Mouse (Mus musculus): ENCODE results near the gene Mapk11.
A peak's percentile ranks its signal among the peaks of the same experiment; 100 is the strongest.

Gene Mapk11

DNA sequence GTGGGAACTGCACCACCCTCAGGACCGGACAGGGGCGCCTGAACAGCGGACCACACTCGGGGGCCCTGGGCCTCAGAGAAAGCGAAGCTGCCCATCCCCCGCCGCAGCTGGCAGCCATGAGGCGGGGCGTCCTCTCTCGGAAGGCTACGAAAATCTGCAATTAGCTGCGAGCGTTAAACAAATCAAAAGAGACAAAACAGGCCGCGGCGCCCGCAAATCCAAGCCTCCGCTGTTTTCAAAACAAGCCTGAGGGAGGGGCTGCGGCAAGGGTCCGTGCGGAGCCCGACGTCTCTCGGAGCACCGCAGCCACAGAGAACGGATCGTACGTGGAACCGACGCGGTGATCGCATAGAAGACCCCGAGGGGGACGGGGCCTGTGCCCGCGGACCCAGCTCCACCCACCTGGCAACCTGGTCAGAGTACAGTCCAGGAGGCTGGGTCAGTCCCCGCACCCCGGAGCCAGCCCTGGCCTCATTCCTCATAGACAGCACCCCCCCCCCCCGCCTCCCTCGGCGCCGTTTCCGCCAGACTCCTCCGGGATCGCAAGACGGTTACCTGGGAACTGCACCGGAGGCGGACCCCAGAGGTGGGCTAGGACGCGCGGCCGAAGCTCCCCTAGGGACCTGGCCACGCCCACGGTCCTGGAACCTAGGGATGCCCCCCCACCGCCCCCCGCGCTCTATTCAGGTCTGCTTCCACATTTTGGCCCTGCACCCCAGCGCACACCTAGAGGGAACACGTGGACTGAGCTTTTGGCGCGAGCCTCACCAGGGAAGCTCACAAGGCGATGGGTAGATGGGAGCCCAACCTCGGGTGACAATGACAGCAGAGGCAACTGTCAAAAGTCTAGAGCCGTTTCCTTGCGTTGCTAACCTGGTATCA, 23.8 kb upstream of the Mapk11 start:
- peak; percentile 78 to 92 for DNase-seq

DNA sequence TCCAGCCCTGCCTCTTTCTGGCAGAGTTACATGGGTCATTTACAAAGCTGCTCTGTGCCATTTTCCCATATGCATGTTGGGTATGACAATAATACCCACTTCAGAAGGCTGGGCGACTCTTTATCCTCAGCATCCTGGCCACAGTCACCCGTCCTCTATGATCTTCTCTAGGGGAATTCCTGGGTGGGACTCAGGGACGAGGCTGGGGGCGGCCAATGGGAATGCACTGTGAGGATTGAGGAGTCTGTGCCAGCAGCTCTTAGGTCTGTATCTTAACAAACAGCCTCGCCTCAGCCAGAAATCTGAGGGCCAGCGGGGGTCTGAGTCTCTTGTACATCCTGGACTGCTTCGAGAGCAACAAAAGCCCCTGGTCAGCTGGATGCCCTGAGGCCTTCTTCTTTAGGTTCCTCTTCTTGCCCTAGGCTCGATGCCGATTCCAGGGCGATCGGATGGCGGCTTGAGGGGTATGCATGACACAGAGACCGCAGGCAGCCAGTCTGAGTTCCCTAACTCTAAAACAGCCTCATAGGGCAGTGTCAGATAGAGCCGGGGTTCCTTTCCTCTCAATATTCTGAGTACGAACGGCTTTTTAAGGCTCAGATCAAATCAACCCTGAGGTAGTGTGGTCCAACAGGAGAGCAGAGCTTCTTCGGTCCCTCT, 23.0 kb upstream of the Mapk11 start:
- DNase-seq: no peak

DNA sequence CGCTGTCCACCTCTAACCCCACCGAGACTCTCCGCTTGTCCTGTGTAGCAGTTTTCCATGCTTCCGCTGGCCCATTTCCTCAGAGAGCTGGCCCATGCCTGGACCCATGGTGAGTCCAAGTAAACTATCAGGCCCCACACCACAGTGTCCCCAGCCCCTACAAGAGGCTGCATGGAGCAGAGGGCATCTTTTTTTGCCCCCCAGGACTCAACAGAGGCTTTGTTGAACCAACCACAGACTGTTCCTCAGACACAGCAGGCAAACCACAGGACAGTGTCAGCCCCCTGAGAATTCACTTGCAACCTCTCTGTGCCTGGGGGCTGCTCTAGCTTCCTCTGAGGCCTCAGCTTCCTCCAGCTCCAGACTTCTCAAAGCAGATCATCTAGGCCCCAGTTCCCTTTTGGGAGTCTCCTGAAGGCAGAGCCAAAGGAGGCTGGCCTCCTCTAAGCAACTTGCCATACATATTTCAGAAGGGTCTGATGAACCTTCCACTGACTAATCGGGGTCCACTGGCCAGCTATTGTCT, 22.2 kb upstream of the Mapk11 start:
- no peak for DNase-seq

DNA sequence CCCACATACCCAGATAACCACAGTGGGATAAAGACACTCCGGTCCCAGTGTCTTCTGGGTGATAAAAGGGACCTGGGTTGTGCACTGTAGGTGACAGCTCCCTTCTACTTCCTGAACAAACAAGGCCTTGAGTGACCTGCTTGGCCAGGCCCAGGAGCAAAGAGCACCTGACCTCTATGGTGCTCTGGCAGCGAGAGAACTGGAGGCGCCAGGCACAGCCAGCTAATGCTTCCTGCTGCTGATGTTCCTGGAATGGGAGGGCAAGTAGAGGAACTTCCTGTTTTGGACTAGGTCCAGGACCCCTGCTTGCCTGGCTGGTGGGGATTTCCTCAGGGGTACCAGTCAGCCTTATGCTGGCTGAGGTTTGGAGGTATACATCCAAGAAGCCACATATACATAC, 20.7 kb upstream of the Mapk11 start:
- peak; percentile 73 to 91 for DNase-seq

DNA sequence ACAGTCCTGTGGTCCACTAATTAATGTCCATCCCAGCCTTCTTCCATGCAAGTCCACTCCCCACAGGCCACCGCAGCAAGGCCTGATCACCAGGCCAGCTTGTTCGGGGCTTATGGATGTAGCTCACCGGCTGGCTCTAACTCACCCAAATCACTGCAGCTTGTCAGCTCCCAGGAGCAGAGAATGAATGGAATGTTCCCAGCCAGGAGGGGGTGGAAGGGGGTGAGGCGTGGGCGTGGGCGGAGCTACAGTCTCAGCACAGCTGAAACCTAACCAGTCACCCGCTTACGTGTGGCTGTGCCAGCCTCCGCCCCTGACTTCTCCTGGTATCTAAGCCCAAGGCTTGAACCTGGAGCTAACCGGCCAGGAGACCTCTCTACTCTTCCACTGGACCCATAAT, 20.0 kb upstream of the Mapk11 start:
- peak; percentile 94 to 96 for DNase-seq

DNA sequence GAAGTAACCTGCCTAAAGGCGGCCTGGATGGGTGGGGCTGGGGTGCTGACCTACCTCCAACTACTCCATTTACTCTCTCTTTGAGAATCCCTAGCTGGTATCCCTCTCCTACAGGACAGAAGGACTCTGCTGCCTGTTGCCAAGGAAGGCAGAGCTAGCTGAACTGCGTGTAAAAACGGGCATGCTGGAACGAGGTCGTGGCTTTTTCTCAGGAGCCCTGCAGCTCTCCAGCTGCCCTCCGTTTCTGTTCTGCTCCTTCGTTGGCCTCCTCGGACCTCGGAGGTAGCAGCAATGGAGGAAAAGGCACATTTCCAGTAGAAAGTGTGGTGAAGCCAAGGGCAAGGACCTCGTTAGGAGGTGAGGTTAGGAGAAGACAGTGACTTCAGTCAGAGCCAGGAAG, 19.5 kb upstream of the Mapk11 start:
- no peak for DNase-seq

DNA sequence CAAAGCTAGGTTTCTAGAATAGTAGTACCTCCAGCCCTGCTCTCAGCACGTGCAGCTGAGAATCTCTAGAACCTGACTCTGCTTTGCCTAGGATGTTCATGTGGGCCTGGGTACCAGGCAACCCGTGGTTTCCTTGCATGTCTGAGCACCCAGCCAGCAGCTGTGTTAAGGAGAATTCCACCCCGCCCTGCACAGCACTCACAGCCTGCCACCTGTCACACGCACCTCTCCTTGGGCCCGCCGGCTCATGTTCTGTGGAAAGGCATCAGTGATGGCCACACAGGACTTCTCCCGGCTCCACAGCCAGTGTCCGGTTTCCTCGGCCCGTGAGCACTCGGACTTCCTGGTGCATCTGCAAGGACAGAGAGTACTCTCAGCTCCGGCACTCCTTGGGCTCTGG, 16.1 kb upstream of the Mapk11 start:
- no peak for DNase-seq

DNA sequence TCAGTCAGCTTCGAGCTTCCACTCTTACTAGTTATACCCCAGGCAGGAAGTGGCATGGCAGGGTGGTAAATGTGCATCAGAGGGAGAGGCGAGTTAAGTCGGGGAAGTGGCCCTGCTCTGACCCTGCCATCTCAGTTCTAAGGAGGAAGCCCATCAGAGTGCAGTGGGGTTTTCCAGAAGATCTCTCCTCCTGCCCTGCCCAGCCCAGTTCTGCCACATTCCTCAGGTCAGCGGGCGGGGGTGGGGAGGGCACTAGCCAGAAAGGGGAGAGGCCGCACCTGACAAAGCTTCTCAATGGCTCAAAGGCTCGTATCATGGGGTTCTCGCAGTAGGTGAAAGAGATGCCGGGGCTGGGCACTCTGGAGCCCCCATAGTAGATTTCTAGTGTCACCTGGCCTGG, 12.0 kb upstream of the Mapk11 start:
- no peak for DNase-seq

DNA sequence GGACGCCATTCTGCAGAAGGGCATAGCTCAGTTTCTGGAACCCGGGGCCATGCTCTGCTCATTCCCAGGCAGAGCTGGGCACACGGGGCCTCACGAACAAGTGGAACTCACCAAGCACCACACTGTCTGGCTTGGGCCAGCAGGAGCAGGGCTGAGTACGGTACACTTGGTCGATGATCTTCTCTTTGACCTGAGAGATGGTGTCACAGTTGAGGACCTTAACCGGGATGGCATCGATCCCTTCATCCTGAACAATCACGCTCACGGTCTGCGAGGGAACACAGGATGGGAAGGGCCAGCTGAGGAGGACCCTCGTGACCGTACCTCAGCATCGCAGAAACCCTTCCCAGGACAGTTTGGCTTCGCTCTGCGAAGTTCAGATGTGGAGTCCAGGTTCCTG, 9.1 kb upstream of the Mapk11 start:
- DNase-seq: no peak

DNA sequence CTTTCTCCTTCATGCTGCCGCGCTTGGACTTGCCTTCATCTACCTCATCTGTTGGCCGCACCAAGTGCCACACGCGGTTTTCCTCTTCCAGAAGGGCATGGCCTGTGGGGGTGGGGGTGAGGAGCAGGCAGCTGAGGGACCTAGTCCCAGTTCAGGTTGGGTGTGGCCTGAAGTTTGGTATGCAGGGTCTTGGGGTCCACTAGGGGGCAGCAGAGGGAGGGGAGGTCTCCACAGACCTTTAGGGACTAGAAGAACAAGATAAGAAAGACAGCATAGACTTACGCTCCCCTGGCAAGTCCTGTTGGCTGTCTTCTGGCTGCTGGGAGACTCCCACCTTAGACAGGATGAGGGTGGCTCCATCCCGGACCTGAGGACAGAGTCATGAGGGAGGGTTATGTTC, 8.5 kb upstream of the Mapk11 start:
- peak; percentile 85 for DNase-seq

DNA sequence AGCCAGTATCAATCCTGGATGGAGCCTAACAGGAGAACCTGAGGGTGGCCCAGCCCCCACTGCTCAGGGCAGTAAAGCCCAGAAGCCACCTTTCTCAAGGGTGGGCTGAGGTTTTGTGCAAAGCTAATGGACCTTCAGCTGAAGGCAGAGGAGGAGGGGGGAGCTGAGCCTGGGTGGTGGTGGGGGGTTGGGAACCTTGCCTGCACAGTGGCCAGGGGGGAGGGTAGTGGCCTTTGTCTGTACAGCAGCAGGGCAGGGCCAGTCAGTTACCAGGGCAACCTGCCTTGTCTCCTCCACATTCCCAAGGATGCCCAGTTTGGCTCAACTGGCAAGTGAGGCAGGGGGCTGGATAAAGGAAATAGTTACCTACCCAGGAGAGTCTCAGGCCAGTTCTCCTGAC, 2.9 kb upstream of the Mapk11 start:
- DNase-seq: no peak

DNA sequence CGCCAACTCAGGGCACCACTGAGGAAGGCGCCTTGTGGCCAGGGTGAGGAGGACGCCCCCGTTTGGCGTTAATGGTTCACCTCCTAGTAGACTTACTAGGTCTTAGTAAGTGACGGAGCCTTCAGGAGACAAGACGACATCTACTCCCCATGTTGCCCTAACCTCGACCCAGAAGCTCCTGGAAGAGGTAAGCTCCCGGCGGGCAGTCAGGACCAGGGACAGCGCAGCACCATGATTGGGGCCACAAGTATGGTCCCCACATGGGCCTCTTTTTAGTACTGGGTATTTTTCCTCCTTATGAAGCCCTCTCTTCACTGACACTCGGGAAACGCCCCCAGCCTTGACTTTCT, 588 bp upstream of the Mapk11 start:
- DNase-seq: peak in 1 of 2 experiments; percentile 51

DNA sequence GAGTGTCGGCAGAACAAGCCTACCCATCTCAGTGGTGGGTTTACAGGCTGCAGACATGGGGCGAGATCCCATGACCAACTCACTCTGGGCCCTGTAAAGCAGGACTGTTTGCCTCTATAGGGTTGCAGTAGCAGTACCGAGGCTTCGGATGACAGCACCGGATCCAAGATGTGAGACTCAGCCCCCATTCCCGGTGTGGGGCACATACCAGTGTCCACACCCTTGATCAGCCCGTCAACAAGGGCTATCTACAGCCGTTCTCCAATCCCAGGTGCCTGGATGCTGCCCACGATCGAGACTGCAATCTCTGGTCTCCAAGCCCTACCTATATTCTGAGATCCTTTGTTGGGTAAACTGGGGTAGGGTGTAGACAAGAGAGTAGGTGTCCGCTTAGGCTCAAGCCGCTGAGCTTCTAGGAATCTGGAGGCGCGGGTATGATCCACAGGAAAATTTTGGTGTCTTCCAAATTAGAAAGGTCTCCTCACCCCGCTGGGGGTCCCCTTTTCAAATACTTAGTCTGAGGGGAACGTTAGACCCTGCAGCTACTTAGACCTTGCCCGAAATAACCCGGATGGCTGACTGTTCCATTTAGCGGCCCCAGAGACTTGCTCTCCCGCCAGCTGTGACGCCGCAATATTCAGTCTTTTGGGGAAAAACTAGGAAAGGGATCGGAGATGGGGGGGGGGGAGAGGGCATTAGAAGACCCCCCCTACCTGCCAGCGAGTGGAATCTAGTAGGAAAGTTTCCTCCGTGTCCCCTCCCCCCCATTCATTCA, 745 bp downstream of the Mapk11 start:
- no peak for DNase-seq

DNA sequence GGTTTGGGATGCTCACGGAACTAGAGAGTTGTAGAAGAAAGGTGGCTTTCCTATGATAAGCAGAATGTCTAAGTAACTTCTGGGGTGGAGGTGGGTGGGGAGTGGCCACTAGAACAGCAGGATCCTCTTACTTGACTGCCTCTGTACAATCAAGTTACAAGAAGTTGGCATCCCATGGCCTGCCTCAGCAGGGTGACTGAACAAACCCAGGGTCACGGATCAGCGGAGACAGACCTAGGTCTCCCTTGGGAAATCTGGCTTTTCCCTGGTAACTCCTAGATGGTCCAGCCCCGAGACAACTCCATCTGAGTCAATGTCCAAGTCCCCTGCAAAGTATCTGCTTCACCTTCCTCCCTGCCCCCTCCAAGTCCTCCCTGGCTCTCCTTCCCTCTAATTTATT, 1.5 kb downstream of the Mapk11 start:
- DNase-seq: peak; percentile 27 to 61

DNA sequence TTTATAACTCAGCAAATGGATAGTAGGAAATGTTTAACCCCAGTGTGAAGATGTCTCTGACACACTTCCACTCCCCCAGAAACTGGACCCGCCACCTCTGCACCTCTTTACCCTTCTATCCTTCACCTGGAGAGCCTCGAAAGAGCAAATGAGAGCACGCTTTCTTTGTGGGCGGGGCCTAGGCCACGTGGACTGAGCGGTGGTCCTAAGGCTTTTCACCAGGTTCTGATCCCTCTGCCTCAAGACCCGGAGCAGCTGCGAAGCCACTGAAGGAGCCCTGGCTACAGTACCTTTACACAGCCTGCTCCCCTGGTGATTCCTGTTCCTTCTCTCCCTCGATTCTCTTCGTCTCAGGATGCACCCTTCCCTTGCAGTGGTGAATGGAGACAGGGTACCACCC, 2.0 kb downstream of the Mapk11 start:
- no peak for DNase-seq

DNA sequence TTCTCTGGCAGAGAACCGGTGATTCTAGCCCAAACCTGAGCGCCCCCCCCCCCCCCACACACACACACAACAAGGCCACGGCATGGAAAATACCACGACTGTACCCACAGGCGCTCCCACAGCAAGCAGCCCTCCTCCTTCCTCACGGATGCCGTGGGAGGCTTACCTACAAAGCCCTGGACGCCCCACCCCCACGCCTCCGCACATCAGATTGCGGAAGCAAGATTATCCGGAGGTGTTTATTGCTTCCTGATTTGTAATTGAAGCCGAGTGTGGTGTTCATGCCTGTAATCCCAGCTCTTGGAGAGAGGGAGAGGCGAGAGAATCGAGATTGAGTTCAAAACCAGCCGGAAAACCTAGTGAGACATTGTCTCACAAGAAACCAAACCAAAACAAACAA, 2.4 kb downstream of the Mapk11 start:
- peak; percentile 58 to 61 for DNase-seq

DNA sequence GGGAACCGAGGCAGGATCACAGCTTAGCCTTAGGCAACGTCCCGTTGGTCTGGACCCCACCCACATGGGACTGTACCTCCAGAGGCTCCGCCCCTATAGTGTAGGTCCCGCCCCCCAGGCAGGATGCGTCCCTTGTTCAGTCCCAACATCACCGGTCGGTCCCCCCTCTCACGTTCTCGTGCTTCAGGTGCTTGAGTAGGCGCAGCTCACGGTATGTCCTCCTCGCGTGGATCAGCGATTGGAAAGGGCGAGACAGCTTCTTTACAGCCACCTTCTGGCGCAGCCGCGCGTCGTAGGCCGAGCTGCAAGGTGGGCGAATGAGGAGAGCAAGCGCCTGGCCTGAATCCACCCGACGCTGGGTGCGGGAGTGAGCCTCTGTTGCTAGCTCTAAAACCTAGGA, 2.9 kb downstream of the Mapk11 start:
- peak; percentile 56 to 77 for DNase-seq

DNA sequence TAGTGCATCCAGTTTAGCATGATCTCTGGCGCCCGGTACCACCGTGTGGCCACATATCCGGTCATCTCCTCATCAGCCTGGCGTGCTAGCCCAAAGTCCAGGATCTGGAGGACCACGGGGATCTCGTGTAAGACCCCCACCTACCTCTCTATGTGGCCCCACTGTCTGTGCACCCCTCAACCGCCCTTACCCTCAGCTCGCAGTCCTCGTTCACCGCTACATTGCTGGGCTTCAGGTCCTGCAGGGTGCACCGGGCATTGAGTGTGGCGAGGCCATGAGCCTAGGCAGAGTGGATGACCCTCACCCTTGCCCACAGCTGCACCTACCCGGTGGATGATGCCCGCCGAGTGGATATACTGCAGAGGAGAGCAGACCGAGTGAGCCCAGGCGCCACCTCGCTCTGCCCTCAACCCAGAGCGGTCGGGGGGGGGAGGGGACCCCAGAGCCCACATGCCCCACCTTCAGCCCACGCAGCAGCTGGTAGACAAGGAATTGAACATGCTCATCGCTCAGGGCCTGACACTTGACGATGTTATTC, 3.5 kb downstream of the Mapk11 start:
- no peak for DNase-seq

DNA sequence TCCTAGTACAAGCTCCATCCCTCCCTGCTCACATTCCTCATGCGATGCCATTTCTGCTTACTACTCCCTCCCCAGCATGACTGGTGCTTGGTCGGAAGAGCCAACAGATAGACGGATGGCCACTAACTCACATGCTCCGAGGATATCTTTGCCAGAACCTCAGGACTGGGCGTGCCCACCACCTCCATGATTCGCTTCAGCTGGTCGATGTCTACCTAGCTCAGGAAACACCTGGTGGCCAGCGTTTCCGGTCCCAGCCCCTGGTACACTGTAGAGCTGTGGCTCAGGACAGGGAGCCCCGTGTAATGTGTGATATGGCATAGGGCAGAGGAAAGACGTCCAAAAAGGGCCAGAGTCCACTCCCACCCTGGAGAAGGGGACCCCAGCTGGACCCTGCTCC, 4.5 kb downstream of the Mapk11 start:
- DNase-seq: no peak

DNA sequence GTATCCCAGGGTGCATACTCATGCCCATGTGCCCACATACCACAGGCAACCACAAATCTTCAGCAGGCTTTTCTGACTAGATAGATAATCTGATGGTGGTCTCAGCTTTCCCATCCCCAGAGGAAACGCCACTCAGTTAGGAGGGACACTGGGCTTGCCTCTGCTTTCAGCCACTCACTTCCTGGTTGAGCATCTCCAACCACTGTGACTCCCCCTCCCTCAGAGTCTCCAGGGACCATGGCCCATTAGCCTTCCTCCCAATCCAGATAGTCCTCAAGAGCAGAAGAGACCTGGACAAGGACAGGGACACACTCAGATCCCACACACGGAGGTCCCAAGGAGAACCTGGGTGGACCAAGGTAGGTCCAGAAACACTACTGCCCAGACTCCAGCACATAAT, 6.3 kb downstream of the Mapk11 start:
- DNase-seq: no peak

DNA sequence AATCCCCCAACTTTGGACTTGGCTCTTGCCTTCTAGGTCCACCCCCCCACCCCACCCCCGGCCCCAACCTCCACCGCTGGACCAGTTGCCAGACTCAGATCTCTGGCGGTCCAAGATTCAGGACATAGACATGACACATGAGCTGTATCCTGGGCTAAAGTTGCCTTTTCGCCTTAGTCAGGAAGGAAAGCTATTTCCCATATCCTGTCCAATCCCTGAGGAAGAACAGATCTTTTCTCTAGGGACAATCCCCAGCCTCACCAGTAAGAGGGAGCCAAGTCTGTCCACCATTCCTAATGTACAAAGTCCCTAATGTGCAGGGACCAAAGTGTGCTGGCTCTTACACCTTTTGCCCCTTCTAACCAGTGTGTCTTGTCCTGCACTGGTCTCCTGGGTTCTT, 7.5 kb downstream of the Mapk11 start:
- peak in 1 of 2 experiments; percentile 40 for DNase-seq

DNA sequence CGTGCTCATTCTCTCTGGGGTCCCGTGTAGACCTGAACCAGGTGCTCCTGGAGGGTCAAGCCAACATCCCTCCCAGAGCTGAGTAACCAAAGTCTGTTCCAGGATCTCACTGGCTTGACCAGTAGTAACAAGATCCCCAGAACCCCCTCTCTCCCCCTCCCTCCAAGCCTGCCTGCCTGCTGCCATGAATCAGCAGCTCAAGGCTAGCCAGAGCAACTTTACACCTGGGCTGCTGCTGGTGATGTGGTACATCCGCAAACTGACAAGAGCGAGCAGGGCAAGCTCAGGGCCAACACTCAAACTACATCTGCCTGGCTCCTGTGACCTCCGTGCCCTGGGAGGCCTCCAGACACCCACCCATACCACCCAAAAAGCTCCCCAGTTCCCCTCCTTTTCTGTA, 8.0 kb downstream of the Mapk11 start:
- DNase-seq: peak in 1 of 2 experiments; percentile 44

DNA sequence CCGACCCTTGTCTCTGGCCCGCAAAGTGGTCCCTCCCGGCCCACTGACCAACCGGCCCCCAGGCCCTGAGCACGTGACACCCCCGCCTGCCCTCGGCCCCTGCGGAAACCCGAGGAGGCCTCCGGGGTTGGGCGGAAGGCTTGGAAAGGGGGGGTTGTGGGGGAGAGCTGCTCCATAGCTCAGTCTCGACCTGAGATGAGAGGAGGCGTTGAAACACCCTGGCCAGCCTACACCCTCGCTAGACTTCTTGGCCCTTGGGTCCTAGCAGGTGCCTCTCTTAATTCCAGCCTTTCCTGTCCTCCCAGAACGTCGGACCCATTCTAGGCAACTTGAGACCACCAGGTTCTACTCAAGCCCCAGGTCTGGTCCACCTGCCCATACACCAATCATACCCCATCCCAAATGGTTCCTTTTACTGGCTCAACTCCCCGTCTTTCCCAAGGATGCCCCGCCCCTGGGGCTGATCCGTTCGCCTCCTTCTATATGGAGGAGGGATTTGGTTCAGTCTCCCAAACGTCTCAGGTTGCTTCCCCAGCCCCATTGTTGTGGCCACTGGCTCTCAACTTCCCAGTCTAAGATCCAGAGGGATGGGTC, 8.7 kb downstream of the Mapk11 start, which contains the start of gene Mapk12:
Gene Mapk12, minus strand, starts transcription at position 45 of the 594 bp plus-strand sequence.
- peak; percentile 63 to 83 for DNase-seq
